Mouse (Mus musculus) lung, embryonic 15.5 days (tissue): Measurements from ENCODE around the gene Cartpt. TPM values are rescaled to one million over a fixed set of nuclear protein-coding genes. Genes with fewer than 3 reads are reported as not detected.
"Not testable (repeated sequence)": the region's sequence is repeated elsewhere in the genome, so short reads cannot be mapped to it uniquely, and the experiment has no call there.

Source experiments
- ATAC-seq: fragments of 200-750 bp; cut with Nextera tagmentation; 2 replicates; pipeline ENCODE4 v1.8.0; 2017; ENCODE audit warnings: moderate number of reproducible peaks, borderline replicate concordance; ENCODE audit not compliant: low FRiP score, low TSS enrichment; ENCODE audit errors: extremely low read depth
- H3K27ac ChIP-seq: fragments of 300-500 bp; sonication (generic); 2 replicates; pipeline ENCODE4 v1.5.1; 2015; ENCODE audit warnings: moderate library complexity, mild to moderate bottlenecking, inconsistent platforms
- H3K27me3 ChIP-seq: fragments of 300-500 bp; sonication (generic); 2 replicates; pipeline ENCODE4 v1.6.1; 2015; ENCODE audit warnings: inconsistent platforms
- H3K36me3 ChIP-seq: fragments of 300-500 bp; sonication (generic); 2 replicates; pipeline ENCODE4 v1.6.1; 2015; ENCODE audit warnings: inconsistent platforms
- H3K4me1 ChIP-seq: fragments of 300-500 bp; sonication (generic); 2 replicates; pipeline ENCODE4 v1.6.1; 2015; ENCODE audit warnings: inconsistent platforms
- H3K4me2 ChIP-seq: fragments of 300-500 bp; sonication (generic); 2 replicates; pipeline ENCODE4 v1.6.1; 2015; ENCODE audit warnings: inconsistent platforms, mild to moderate bottlenecking, moderate library complexity
- H3K4me3 ChIP-seq: fragments of 300-500 bp; sonication (generic); 2 replicates; pipeline ENCODE4 v1.5.1; 2015; ENCODE audit warnings: mild to moderate bottlenecking, inconsistent platforms
- H3K9ac ChIP-seq: fragments of 300-500 bp; sonication (generic); 2 replicates; pipeline ENCODE4 v1.6.1; 2015; ENCODE audit warnings: inconsistent platforms
- H3K9me3 ChIP-seq: fragments of 300-500 bp; sonication (generic); 2 replicates; pipeline ENCODE4 v1.6.1; 2016; ENCODE audit warnings: inconsistent platforms
- whole genome bisulfite sequencing: fragments of 180-500 bp; shearing (Covaris S2); methylation state at CpG from one replicate; pipeline ENCODE4 v1.1.7; 2015; 5-methylcytosine and 5-hydroxymethylcytosine counted together
- polyA plus RNA-seq: library from polyadenylated mRNA; unstranded; fragments of >200 nt; fragmentation: Nextera tagmentation; extraction: Ambion mirVana; gene quantifications from 2 replicates; pipeline ENCODE4 v1.2.1, GENCODE M21; 2015

The Cartpt gene
- polyA plus RNA-seq, 1 experiment from 2014 or later = 1.5 TPM

- H3K27ac ChIP-seq = no peak overlapping the region
- WGBS = 7% methylated on average over 38 of the region's 38 CpGs
- peaks cover 7% of the 10 kb centered on the region for H3K4me1 ChIP-seq
- no peak overlapping the region for H3K4me3 ChIP-seq
- no peak overlapping the region for H3K9ac ChIP-seq
- no peak for ATAC-seq
- no peaks in the 10 kb centered on the region for H3K36me3 ChIP-seq
- H3K27me3 ChIP-seq = peaks cover 28% of the 10 kb centered on the region
- H3K4me2 ChIP-seq = peak overlapping the region; percentile 29; the same call in 1 of the 2 replicates
- no peaks in the 10 kb centered on the region for H3K9me3 ChIP-seq
Observed at GRCm38 (mm10) chr13:99899670-99900556, 978 bp downstream of the Cartpt start.

- H3K27me3 ChIP-seq = peaks cover 28% of the 10 kb centered on the region
- H3K9ac ChIP-seq = no peak overlapping the region
- no peak overlapping the region for H3K27ac ChIP-seq
- 25% methylated on average over 14 of the region's 14 CpGs for WGBS
- ATAC-seq = no peak
- no peaks in the 10 kb centered on the region for H3K9me3 ChIP-seq
- H3K4me3 ChIP-seq = no peak overlapping the region
- peaks cover 7% of the 10 kb centered on the region for H3K4me1 ChIP-seq
- no peak overlapping the region for H3K4me2 ChIP-seq
- no peaks in the 10 kb centered on the region for H3K36me3 ChIP-seq
Observed at GRCm38 (mm10) chr13:99898816-99899215, 2.1 kb downstream of the Cartpt start.

GRCm38 (mm10) chr13:99885636-99886035, 15.3 kb downstream of the Cartpt start:
- H3K4me3 ChIP-seq = no peak overlapping the region
- H3K9me3 ChIP-seq = no peaks in the 10 kb centered on the region
- no peaks in the 10 kb centered on the region for H3K27me3 ChIP-seq
- H3K4me1 ChIP-seq = no peaks in the 10 kb centered on the region
- no peak overlapping the region for H3K27ac ChIP-seq
- H3K4me2 ChIP-seq = no peak overlapping the region
- H3K9ac ChIP-seq = no peak overlapping the region
- H3K36me3 ChIP-seq = no peaks in the 10 kb centered on the region
- no peak for ATAC-seq
- WGBS = 63% methylated on average over 6 of the region's 6 CpGs

GRCm38 (mm10) chr13:99881774-99882173, 19.1 kb downstream of the Cartpt start:
- H3K9me3 ChIP-seq, H3K27me3 ChIP-seq, ATAC-seq, H3K4me2 ChIP-seq, H3K4me1 ChIP-seq, H3K36me3 ChIP-seq, H3K9ac ChIP-seq, H3K4me3 ChIP-seq, H3K27ac ChIP-seq: not testable (repeated sequence)
- 70% methylated on average over 8 of the region's 8 CpGs for WGBS

- Histone ChIP-seq H3K27ac (no peak overlapping the region), H3K9ac (no peak overlapping the region), H3K4me1 (no peaks in the 10 kb centered on the region), H3K27me3 (no peaks in the 10 kb centered on the region), H3K4me2 (no peak overlapping the region), H3K9me3 (no peaks in the 10 kb centered on the region), H3K36me3 (no peaks in the 10 kb centered on the region), H3K4me3 (no peak overlapping the region)
- WGBS = 57% methylated on average over 10 of the region's 10 CpGs
- ATAC-seq = no peak
Observed at GRCm38 (mm10) chr13:99879696-99880095, 21.2 kb downstream of the Cartpt start.

- 59% methylated on average over 1 of the region's 1 CpGs for WGBS
- no peak for ATAC-seq
- Histone ChIP-seq H3K36me3 (no peaks in the 10 kb centered on the region), H3K4me3 (no peak overlapping the region), H3K4me1 (no peaks in the 10 kb centered on the region), H3K9me3 (no peaks in the 10 kb centered on the region; the same call in 1 of the 2 replicates), H3K9ac (no peak overlapping the region), H3K27ac (no peak overlapping the region), H3K4me2 (no peak overlapping the region), H3K27me3 (no peaks in the 10 kb centered on the region)
Observed at GRCm38 (mm10) chr13:99872059-99872458, 28.8 kb downstream of the Cartpt start.

GRCm38 (mm10) chr13:99868438-99868837, 32.5 kb downstream of the Cartpt start:
- no peak overlapping the region for H3K4me3 ChIP-seq
- WGBS = 88% methylated on average over 6 of the region's 6 CpGs

GRCm38 (mm10) chr13:99864331-99864730, 36.6 kb downstream of the Cartpt start:
- no peak overlapping the region for H3K27ac ChIP-seq
- H3K9ac ChIP-seq = no peak overlapping the region
- H3K4me1 ChIP-seq = no peaks in the 10 kb centered on the region
- no peak overlapping the region for H3K4me2 ChIP-seq
- ATAC-seq = no peak
- no peaks in the 10 kb centered on the region; the same call in 1 of the 2 replicates for H3K9me3 ChIP-seq
- H3K27me3 ChIP-seq = no peaks in the 10 kb centered on the region
- no peak overlapping the region for H3K4me3 ChIP-seq
- no peaks in the 10 kb centered on the region for H3K36me3 ChIP-seq
- WGBS = 78% methylated on average over 5 of the region's 5 CpGs

More at GRCm38 (mm10) chr13:99868438-99868837, 32.5 kb downstream of the Cartpt start:
- Histone ChIP-seq H3K27ac (no peak overlapping the region), H3K27me3 (no peaks in the 10 kb centered on the region), H3K9ac (no peak overlapping the region), H3K9me3 (no peaks in the 10 kb centered on the region; the same call in 1 of the 2 replicates), H3K4me2 (no peak overlapping the region), H3K4me1 (no peaks in the 10 kb centered on the region), H3K36me3 (no peaks in the 10 kb centered on the region)
- no peak for ATAC-seq

- no peaks in the 10 kb centered on the region for H3K27me3 ChIP-seq
- ATAC-seq = no peak
- no peaks in the 10 kb centered on the region for H3K4me1 ChIP-seq
- no peak overlapping the region for H3K4me3 ChIP-seq
- no peaks in the 10 kb centered on the region for H3K9me3 ChIP-seq
- H3K4me2 ChIP-seq = no peak overlapping the region
- H3K36me3 ChIP-seq = no peaks in the 10 kb centered on the region
- no peak overlapping the region for H3K27ac ChIP-seq
- H3K9ac ChIP-seq = no peak overlapping the region
- WGBS = 74% methylated on average over 3 of the region's 3 CpGs
Observed at GRCm38 (mm10) chr13:99860670-99861069, 40.2 kb downstream of the Cartpt start.

GRCm38 (mm10) chr13:99859082-99859481, 41.8 kb downstream of the Cartpt start:
- Histone ChIP-seq H3K4me3 (no peak overlapping the region), H3K9ac (no peak overlapping the region), H3K36me3 (no peaks in the 10 kb centered on the region), H3K27me3 (no peaks in the 10 kb centered on the region), H3K4me1 (no peaks in the 10 kb centered on the region), H3K4me2 (no peak overlapping the region), H3K9me3 (no peaks in the 10 kb centered on the region), H3K27ac (no peak overlapping the region)
- no peak for ATAC-seq
- 6% methylated on average over 1 of the region's 1 CpGs for WGBS

- H3K27ac ChIP-seq = no peak overlapping the region
- H3K36me3 ChIP-seq = no peaks in the 10 kb centered on the region
- WGBS = 36% methylated on average over 2 of the region's 2 CpGs
Observed at GRCm38 (mm10) chr13:99857879-99858278, 43.0 kb downstream of the Cartpt start.

GRCm38 (mm10) chr13:99857336-99857735, 43.6 kb downstream of the Cartpt start:
- Histone ChIP-seq H3K4me3 (no peak overlapping the region), H3K4me1 (no peaks in the 10 kb centered on the region), H3K9ac (no peak overlapping the region), H3K4me2 (no peak overlapping the region), H3K36me3 (no peaks in the 10 kb centered on the region), H3K27ac (no peak overlapping the region), H3K27me3 (no peaks in the 10 kb centered on the region), H3K9me3 (no peaks in the 10 kb centered on the region)
- WGBS = 77% methylated on average over 9 of the region's 9 CpGs
- no peak for ATAC-seq

More at GRCm38 (mm10) chr13:99857879-99858278, 43.0 kb downstream of the Cartpt start:
- Histone ChIP-seq H3K9me3 (no peaks in the 10 kb centered on the region), H3K4me2 (no peak overlapping the region), H3K4me1 (no peaks in the 10 kb centered on the region), H3K27me3 (no peaks in the 10 kb centered on the region), H3K4me3 (no peak overlapping the region), H3K9ac (no peak overlapping the region)
- ATAC-seq = no peak
